Mouse (Mus musculus): Measurements from ENCODE around the gene Ubqln4.
A peak's percentile ranks its signal among the peaks of the same experiment; 100 is the strongest.
"Not testable (repeated sequence)": the region's sequence is repeated elsewhere in the genome, so short reads cannot be mapped to it uniquely, and the experiment has no call there.

Ubqln4 gene

DNA sequence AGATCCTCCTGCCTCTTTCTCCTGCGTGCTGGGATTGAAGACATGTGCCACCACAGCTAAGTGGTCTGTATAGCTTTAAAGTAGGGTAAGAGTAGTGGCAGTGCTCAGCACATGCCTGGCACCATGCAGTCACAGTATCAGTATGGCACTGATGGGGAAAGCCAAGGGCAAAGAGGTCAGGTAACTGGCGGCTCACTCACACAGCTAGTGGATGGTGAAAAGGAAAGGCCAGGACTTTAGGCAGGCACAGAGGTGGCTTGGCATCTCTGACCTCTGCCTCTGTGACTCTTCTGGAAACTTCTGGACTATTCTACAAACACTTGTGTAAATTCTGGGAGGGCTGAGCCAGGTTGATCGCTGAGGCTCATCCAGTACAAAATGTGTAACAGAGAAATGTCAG is 12.6 kb downstream of the Ubqln4 start:
- no peak for DNase-seq (ENCODE audit: low read depth)

DNA sequence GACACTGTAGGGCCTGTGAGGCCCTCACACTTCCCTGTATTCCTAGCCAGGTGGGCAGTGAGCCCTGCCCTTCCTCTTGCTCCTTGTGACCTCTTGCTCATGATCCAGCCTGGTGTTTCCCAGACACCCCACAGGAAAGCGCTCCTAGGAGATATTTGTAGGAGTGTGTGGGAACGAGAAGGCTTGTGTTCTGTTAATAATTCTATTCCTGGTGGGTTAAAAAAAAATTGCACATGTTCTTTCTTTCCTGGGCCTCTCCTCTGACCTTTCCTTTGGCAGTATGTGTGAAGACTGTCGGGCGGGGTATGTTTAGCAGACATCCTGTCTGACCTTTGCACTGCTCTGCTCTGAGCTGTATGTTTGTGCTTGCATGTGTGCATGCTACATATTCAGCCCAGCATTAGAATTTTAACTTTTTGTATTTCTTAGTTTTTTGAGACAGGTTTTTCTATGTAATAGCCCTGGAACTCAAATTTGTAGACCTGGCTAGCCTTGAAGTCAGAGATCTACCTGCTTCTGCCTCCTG is 13.0 kb downstream of the Ubqln4 start:
- DNase-seq (ENCODE audit: low read depth) = no peak

DNA sequence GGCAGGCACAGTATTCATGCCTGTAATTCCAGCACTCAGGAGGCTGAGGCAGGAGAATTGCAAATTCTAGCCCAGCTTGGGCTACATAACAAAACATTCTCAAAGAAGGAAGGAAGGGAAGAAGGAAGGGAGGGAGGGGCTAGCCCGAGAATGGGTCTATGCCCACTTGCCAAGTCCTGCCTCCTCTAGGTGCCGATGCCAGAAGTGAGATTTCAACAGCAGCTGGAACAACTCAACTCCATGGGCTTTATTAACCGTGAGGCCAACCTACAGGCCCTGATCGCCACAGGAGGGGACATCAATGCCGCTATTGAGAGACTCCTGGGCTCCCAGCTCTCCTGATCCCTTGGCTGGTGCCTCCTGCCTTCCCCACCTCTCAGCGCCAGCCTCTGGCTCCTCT is 14.3 kb downstream of the Ubqln4 start:
- no peak for DNase-seq (ENCODE audit: low read depth)

DNA sequence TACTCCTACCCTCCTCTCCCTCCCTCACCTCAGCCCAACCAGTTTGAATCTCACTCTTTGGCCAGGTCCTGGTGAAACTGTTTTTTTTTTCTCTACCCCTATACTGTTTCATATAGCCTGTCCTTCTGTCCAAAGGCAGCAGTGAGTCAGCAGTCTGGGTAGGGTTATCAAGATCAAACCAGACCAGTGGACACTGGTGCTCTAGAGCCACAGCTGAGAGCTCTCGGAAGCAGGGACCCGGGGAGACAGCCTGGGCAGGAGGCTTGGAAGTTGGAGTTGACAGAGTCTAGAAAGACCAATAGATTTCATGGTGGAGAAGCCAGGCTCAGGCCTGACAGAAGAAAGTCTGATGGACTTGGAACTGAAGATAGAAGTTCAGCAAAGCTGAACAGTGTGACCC is 15.1 kb downstream of the Ubqln4 start:
- DNase-seq (ENCODE audit: low read depth) = no peak

DNA sequence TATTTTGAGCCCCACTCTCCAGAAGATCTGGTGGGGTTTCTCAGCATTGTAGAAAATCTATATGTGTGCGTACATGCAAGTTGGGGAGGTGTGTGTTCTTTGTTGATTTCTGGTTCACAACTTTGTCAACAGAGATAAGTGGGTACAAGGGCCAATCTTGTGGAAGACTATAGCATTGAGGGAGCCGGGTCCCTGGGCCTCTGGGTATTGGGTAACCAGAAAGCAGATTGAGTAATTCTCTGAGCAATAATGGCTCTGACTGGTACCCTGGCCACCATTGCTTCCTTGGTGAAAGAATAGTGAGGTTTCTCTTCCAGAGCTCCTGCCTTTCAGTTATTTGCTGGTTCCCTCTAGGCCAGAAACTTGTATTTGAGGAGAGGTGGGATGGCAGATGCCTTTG is 15.5 kb downstream of the Ubqln4 start:
- DNase-seq (ENCODE audit: low read depth) = no peak

DNA sequence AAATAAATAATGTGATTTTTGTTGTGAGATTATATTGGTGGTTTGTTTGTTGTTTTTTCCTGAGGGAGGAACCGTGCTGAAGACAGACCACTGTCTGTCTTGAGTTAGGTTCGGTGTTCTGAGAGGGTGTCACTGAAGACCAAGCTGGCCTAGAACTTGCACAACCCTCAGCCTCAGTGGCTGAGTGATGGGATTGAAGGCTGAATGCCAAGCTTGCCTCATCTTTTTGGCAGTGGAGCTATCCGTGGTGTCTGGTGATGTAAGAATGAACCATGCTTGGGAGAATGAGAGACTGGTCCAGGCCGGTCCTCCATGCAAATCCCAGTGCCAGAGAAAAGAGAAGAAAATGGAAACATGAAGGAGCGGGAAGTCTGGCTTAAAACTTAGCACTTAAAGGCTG is 16.1 kb downstream of the Ubqln4 start:
- no peak for DNase-seq (ENCODE audit: low read depth)

DNA sequence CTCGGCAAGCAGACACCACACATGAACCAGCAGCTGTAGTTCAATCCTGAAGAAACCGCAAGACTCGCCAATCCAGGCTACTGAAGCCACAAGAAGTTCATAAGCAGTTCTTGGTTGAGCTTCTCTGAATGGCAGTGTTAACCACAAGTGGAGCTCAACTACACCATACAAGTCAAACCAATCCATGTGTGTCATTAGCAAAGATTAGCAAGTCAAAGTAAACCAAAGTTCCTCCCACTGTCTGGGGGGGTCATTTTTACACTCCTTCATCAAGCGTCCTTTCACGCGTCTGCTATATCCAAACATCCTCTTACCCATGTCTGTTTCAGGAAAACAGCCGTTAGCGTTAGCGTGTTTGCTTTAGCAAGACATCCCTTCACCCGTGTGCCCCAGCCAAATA is 16.8 kb downstream of the Ubqln4 start:
- no peak for DNase-seq (ENCODE audit: low read depth)

DNA sequence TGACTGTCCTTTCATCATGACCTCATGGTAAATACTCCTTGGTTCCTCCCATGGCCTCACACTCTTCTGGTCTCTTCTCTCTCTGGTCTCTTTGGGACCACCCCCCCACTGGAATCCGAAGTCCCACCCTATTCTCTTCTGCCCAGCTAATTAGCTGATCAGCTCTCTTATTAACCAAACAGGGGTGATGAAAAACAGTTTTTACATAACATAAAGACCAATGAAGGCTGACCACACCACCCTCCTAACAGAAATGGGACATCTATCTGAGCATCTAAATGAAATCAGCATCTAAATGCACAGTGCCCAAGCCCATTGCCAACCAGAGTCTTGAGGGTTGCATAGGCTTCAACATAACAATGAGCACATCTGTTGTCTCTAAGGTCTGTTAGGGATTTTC is 18.3 kb downstream of the Ubqln4 start:
- no peak for DNase-seq (ENCODE audit: low read depth)

DNA sequence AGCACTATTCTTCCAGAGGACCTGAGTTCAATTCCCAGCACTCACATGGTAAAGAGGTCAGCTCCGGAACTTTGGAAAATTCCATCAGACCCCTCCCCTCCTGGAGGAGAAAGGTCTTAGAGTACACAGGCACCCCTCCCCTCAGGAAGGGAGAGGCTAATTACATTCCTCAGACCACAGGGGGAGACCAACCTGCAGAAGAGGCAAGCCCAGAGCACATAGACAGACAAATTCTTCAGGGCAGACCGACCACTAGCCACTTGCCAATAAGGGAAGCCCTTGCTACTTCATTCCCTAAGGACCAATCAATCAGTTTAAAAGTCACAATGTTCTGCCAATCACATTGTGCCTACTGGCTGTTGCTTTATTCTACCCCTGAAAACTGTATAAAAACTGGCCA is 19.3 kb downstream of the Ubqln4 start:
- no peak for DNase-seq (ENCODE audit: low read depth)

DNA sequence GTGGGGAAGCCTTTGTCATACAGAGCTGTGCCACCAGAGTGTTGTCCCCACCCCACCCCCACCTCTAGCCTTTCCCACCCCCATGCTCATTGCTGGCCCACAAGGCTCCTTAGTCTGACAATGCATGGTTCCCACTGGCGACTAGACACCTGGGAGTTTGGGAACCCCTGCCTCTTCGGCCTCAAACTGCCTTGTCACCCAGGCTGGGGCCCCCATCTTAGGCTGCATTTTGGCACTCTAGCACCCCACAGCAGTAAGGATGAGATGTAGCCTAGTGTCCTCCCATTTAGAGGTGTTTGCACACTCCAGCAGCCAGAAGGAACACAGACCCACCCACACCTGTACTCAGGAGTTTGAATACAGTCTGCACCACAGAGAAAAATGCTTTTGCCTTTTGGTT is 20.3 kb downstream of the Ubqln4 start:
- no peak for DNase-seq (ENCODE audit: low read depth)

DNA sequence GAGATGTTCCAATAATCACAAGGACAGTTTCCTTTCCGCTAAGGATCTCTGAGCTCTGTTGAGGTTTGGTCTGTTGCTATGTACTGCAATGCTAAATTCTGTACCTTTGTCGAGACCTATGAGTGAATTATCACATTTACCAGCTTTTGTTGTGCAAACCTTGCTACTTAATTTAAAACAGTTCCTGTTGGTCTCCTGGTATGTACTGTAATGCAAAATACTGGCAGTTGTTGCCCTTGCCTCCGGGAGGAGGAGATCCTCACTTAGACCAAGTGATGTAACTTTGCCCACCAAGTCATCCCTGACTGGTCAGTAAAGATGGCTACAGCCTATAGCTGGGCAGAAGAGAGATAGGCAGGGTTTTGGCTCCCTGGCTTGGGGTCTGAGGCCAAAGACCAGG is 22.0 kb downstream of the Ubqln4 start, which contains the start of gene Ssr2:
TSS of gene Ssr2 (plus strand) at position 337 of the 400 bp plus-strand sequence.
- no peak for DNase-seq (ENCODE audit: low read depth)

DNA sequence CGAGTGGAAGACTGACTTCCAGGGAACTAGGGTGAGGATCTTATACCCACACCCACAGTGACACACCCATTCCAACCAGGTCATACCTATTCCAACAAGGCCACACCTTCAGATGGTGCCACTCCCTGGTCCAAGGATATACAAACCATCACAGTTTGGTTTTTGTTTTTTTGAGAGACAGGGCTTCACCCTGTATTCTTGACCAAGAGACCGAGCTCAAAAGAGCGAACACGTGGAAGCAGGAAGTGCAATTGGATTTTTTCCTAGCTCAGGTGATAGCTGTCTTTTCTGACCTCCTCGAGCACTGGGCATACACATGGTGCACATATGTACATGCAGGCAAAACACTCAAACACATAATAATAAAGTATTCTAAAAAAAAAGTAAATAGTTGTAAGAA is 24.3 kb downstream of the Ubqln4 start:
- DNase-seq (ENCODE audit: low read depth) = not testable (repeated sequence)

DNA sequence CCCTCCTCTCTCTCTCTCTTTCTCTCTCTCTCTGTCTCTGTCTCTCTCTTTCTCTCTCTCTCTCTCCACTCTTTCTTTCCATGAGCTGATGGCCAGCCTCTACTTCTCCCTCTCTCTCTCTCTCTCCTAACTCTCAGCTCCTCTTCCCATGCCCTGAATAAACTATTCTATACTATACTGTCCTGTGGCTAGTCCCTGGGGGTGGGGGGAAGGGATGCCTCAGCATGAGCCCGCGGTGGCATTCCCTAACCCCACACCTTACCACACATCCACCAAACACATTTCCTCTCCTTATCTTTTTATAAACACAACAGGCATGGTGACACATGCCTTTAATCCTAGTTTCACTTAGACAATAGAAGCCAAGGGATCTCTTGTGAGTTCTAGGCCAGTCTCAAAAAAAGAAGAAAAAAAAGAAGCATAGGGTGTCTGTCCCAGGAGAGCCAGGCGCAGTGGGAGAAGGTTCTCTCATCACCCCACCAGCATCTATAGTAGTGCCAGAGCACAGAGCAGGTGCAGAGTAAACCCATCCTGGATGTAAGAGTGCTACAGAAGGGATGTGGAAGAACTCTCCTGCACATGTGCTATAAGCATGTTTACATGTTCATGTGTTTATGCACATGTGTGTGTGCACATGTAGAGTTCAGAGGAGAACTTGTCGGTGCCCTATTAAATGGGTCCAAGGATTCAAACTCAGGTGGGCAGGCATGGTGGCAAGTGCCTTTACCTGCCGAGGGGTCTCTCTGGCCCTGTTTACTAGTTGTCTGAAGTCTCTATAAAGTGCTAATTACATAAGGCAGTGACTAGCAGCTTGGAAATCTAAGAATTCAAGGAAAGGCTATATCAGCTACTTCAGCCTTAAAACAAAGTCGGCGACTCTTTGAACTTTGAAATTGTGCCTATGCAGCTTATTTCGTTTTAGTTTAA is 25.2 kb downstream of the Ubqln4 start:
- DNase-seq (ENCODE audit: low read depth) = no peak

DNA sequence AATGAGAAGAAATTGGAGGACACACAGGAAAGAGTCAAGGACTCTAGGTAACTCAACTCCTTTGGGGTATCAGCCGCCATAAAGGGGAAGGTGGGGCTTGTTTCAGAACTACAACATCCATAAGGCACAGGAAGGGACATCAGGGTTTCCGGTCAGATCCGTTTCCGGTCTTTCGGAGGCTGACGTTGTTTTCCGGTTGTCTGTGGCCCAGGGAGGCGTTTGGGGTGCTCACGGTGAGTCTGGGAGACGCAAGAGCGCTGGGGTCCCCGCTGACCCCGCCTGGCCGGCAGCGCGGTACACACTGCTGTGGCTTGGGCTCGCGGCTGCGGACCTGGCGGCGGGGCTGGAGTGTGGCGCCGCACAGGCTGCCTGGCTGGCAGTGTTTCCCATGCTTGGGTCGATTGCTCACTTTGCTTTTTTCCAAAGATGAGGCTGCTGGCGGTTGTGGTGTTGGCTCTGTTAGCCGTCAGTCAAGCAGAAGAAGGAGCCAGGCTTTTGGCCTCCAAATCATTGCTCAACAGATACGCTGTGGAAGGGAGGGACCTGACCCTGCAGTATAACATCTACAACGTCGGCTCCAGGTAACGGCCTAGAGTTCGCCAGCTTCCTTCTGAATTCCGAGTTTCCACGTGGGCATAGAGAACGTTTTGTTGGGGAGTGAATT is 26.0 kb downstream of the Ubqln4 start:
- DNase-seq (ENCODE audit: low read depth) = peak; percentile 91

DNA sequence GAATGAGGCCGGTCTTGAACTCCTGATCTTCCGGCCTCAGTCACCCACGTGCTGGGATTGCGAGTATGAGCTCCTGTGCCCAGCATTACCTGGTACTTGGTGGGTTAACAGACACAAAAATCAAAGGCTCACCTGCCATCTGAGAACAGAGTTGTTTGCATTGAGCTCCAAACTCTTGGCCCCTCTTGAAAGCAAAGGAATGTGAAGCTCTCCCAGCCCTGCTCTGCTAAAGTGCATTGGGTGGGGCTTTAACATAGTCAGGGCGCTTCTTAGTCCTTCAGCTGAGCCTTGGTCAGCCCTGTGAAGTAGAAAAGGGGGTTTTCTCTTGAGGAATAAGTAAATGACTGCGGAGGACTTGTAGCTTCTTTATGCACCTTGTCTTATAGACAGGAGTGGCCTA is 32.2 kb downstream of the Ubqln4 start:
- no peak for DNase-seq (ENCODE audit: low read depth)

DNA sequence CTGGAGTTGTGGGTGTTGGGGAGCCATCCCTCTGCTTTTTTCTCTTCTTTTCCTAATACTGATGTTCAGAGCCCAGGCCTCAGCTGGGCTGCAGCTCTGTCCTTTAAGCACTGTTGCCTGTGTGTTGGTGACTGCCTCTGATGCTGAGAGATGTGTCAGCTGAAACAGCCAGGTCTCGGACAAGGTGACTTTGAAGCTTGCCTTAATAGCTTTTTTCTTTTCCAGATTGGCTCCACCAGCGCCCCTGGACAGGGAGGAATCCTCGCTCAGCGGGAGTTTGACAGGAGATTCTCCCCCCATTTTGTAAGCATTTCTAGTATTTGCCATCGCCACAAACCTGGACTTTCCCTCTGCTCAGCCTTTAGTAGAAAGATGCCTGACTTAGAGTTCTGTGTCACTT is 33.1 kb downstream of the Ubqln4 start:
- DNase-seq (ENCODE audit: low read depth) = no peak

DNA sequence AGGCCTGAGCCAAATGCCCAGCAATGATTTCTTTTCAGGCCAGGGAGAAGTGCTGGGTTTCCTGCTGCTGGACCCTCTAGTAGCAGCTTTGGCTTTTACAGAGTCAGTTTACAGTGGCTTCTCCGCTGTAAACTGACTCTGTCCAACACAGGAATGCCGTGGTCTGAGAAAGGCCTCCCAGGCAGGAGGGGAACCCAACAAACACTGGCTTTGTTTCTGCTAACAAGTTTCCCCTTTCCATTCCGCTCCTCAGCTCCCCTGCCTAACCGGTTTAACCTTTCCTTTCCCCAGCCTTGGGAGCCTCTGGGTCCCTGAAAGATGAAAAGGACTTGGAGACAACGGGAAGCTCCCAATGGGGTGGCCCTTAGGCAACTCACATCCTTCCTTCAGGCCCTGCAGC is 36.7 kb downstream of the Ubqln4 start:
- DNase-seq (ENCODE audit: low read depth) = no peak

DNA sequence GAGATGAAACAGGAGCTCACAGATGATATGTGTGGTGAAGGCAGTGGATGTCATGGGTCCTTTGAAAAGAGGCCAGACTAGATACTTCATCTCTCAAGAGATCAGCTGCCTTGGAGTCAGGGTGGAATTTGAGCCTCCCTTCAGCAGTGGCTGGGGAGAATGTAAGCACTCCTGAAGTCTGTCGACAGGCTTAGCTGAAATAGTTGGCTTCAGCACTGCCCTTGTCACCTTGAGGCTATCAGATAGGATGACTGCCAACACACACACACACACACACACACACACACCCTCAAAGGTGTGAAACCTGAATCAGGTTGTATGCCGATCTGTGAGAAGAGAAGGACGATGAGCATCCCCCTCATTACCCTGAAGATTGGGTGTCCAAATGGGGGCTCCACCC is 37.5 kb downstream of the Ubqln4 start:
- DNase-seq (ENCODE audit: low read depth) = no peak

DNA sequence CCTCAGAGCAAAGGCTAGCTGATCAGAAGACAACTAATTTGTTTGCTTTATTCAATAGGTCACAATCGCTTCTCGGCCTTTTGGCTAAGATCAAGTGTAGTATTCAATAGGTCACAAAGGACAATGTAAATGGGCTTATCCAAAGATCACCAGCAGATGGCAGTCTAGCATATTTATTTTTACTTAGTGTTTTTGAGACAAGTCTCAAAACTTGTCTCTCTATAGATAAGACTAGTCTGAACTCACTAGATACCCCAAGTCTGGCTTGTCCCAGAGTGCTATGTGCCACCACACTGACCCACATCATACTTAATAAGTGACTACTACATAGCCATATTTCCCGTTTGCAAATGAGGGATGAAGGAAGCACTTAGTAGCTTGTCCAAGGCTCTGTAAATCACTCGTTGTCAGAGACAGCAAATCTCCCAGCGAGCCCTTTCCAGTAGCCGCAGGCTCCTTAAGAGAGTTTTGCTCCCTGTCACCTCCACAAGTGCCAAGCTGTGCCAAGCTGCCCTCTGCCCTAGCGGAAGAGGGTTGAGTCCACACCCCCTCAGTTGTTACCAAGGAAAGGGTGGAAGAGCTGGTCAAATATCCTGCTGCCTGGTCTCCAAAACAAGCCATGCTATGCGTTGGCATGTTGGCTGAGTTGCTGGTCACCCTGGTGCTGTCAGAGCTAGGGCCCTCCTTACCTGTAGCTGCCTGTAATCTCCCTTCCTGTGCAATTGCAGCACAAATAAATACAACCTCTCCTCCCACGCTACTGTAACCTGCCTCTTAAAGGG is 38.6 kb downstream of the Ubqln4 start:
- DNase-seq (ENCODE audit: low read depth) = peak; percentile 93

DNA sequence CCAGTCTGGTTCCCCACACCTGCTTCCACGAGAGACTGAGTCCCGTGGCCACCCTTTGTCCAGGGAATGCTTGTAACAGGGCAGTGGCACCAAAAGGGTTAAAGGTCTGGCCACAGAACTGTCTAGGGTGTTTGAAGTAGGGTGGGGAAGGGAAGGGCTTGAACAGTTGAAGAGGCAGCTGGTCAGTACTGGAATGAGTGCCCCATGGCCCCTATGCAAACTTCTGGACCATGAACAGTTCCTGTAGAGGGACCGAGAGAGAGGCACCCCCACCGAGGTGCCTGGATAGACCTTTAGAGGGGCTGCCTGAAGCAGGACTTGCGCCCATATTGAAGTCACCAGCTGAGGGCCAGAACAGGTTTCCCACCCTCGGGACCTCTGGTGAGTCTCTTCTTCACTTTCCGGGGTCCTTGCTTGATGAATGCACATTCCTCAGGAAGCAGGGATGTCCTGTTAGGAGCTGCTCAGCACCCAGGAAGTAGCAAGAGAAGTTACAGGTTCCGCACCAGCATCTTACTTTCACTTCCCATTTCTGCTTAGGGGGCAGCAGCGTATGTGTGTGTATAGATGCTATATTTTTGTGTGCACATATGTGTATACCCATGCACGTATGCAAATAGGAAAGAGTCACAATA is 39.5 kb downstream of the Ubqln4 start:
- DNase-seq (ENCODE audit: low read depth) = peak; percentile 75

DNA sequence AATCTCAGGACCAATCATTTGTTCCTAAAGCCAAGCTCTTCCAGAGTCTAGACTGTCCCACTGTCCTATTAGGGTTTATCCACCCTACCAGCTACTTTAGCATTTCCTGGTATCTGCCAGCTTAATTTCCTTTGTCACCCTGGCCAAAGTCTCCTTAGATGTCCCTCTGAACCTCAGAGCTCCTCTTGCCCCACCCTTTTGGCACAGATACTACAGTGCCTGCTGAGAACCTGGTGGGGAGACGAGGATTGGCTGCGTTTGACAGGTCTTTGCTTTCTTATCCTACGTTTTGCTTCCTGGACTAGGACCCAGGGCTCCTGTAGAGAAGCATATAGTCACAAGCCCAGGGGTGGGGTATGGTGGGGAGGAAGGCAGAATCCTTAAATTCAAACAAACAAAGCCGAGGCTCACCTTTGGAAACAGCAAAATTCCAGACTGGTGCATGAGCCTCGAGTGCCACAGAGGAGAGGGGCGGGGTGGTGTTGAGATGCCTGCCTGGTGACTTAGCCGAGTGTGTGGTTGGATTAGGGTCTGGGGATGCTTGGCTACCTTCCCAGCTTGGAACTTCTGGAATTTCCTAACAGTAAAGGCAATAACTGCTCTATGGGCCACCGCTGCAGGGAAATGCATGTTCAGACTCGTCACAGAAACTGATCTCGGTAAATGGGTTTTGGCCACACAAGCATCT is 40.5 kb downstream of the Ubqln4 start:
- DNase-seq (ENCODE audit: low read depth) = no peak

Measured in induced T-regulatory cell, adult 2 months (primary cell).